Mouse (Mus musculus) fibroblast of lung, adult 2 months (primary cell): ENCODE measurements around the gene Nxt1.

Experiments
- DNase-seq: peaks from one replicate; pipeline ENCODE4 v3.0.0-alpha.2; 2011; ENCODE audit warnings: low read depth

The Nxt1 gene

DNA sequence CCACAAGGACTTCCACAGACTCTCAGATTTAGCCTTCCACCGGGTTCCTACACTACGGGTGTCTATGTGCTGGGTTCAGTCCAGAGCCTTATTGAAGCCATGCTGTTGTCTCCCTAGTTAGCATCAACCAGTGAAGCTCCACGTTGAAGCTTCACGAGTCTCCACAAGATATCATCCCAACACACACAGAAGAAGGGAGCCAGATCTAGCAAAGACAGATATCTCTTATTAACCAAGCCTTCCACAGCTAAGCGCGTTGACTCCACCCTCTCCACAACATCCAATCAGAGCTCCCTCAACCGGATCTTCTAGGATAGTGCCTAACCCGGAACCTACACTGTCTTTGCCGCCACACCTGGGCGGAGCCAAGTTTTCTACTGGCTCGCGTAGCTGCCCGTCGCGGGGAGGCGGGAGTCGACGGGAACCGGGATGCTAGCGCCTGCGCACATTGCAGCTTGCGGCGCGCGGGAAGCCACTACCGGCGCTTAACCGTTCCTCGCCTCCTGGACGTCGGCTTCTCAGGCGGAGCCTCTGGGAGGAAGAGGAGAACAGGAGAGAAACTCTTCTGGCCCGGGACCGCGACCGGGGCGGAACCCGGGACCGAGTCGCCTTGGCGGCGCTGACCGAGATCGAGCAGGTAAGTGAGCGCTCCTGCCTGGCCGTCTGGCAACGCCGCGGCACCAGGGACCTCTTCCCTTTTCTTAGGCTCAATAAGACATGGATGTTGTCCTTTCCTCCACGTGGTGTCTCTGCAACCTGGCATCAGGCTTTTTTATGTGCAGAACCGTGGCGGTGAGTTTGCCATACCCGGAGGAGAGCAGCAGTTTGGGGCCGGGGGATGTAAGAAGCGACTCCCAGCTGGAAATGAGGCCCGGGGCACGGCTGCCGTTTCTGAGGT lies at the start of gene Nxt1:
TSS of gene Nxt1 (plus strand) at position 403 of the 898 bp plus-strand sequence.
- peak; percentile 93 for DNase-seq

DNA sequence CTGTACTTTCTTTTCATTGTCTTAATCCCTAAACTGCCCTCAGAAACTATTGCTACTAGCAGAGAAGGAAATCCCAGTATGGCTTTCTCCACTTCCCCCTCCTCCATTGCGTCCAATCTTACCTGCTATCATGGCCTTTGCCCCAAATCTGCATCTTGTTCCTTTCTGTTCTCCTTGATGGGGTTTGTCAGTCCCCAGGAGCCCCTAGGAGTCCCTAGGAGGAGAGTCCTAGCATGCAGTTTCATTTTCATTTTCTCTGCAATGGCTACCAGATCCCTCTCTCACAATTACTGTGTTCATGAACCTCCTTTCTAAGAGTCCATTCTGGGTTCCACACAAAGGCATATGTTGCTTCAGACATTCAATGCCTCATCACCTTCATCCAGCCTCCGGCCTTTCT lies 49.3 kb upstream of the Nxt1 start:
- DNase-seq, result no peak

DNA sequence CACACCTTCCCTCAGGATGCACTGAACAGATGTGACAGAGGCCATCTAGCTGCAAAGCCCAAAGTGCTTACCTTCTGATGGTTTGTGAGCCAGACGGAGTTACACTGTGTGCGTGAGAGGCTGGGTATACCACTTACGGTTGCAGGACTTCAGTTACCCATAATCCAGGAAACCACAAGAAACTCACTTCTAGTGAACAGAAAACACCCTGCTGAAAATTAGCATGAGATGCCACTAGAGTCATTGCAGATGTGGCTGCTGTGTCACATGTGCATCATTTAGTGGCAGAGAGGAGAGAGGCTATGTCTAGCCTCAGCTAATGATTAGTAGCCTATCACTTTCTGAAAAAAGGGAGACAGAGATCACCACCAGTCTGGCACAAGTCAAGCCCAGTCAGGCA lies 47.9 kb upstream of the Nxt1 start:
- no peak for DNase-seq

DNA sequence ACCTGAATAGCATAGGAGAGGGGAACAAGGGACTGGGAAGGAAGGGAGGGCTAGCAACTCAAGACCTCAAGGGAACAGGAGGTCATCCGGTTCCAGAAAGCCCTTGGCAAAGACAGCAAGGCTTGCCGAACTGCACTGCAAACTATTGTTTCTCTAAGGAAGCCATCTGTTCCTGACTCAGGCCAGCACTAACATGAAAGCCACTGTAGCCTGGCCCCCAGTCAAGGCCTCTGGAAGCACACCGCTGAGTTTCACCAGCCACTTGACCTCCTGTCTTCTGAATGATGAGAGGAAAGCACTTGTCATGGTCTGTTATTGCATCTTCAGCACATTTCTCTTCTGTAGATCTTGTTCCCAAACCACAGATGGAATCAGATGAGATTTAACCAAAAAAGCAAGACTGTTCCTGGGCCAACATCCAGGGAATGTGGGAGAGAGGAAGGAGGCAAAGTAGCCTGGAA lies 45.4 kb upstream of the Nxt1 start:
- DNase-seq, result peak; percentile 70

DNA sequence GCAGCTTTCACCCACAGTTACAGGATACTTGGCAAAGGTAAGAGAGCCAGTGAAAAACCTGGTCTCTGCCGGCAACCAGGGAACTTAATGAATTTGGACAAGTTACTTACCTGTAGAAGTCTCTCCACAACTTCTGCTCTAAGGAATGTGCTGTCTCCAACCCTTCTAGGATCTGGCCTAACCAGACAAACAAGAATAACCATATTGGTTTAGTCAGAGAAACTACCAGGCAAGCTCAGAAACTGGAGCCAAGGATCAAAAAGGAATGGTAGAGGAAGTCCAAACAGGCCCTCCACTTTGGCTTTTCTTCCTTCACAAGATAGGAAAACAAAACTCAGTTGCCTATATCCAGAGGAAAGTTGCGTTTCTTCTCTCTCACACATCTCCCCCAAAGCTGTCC lies 41.4 kb upstream of the Nxt1 start:
- DNase-seq, result no peak

DNA sequence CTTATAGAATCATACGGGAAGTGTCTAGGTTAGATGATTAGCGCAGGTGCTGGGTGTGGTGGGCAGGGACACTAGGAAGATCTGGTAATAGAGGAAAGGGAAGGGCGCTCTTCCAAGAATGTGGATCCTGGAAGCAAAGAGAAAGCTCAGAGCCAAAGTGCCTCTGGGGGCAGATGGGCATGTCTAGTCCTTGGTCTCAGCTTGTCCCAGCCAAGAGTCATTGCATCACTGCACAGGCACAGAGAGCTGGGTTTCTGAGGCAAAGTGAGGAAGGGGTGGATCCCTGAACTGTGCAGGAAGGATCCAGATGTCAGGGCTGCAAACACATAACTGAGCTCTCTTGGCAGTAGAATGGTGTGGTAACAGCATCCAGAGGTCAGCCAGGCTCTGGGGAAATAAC lies 40.8 kb upstream of the Nxt1 start:
- DNase-seq, result no peak

DNA sequence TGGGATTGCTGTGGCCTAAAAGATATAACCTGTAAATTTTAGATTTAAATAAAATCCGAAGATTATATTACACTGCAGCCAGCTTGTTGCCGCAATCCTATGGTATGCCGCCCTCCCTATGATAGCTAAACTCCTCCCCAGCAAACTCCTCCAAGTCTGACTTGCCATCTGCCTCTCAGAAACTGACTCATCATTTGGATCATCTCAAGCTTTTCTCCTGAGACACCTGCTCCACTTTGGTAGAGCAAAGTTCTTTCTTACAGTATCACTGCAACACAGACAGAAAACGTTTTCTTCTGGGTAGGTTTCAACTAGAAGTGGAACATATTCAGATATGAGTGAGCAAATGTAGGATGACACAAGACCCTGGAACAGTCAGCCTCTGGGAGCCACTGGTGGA lies 37.9 kb upstream of the Nxt1 start:
- no peak for DNase-seq

DNA sequence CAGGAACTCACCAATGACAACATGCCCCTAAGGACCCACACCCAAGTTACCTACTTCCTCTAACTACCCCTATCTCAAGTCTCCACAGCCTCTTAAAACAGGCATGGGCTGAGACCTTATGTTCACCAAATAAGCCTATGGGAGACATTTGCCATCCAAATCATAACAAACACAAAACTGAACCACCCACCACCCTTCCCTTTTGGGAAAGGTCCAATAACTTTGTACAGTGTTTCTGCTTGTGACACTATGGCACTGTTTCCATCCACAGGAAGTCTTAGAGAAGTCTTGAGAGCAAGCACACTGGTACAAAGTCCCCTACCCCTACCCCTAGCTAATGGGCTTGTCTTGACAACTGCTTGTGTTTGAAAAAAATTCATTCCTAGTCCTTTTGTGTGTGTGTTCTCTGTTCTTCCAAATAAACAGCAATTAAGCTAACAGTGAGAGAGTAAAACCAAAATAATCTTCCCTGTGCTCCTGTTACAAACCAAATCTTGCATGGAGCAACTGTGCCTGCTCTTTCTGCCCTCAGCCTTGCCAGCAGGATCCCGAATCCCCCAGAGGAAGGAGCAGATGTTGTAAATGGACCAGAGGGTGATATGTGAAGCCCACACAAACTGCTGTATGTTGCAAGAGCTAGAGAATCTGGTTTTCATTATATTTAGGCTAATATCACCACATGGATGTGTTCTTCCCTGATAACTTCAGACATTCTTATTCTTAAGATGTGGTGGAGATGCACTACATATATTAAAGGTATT lies 29.6 kb upstream of the Nxt1 start:
- no peak for DNase-seq

DNA sequence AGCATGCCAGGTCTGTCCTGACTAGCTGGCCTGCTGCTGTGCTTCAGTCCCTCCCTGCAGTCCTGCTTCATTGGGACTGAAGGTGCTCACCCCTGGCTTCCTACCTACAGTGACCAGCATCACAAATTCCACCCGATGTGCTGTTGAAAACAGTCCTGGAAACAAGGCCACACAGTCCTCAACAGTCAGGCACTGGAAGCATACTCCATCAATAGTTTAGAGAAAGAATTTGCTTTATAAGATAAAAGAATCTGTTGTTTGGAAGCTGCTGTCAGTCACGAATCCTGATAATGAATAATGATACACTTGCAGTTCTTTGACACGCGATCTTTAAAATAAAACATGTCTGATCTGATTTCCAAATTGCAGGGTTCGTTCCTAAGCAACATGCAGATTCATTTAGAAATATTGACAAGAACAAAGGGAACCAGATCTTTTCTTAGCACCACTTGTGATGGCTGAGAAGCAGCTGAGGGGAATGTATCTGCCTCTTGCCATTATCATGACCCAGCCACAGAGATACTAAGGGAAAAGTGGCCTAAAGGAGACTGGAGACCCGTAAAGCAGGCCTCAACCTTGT lies 27.9 kb upstream of the Nxt1 start:
- DNase-seq, result no peak

DNA sequence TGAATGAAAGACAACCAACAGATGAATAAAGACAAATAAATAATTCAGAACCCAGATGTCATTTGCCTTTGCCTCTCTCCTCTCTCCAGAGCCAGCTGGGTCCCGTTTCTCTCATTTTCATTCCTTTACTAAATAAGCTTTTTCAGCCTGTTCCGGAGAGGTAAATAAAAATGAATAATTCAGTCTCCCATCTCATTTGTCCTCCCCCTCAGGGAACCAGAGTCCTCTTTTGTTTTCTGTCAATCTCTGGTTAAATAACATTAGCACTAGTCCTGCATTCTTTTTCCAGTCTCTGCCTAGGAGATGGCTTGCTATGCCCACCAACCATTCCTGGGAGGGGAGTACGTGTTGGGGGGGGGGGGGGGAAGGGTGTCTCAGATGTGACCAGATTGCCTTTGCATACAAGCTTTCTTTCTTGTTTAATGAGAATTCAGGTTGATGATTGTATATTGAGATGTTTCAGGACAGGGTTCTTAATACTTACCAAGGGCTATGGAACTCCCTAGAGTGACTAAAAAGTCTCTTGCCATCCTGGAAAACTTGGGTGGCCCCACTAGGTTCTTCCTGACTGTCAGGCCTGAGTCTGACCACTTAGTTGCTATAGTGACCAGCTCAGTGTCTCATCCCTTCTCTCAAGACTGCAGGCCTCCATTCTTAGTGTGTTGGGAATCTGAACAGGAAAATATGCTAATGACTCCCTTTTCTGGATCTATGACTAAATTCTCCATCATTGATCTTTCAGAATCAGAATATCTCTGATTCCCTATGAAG lies 21.6 kb upstream of the Nxt1 start:
- DNase-seq, result no peak

DNA sequence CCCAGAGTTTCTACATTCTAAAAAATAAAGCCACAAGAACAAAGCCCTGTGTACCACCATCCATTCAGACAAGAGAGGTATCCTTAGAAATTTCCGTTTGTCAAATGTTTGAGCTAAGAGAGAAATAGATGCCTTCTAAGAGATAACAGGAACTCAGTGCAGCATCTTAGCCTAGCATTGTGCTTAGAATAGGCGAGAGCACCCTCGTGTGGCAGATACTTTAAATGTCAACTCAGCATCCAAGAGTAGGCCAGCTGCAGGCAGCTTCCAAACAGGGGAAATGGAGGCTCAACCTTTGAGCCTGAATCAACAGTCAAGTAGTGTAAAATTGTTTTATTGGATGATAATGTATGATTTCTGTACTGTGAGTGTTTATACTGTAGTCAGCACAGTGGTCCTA lies 17.4 kb upstream of the Nxt1 start:
- peak; percentile 40 for DNase-seq

DNA sequence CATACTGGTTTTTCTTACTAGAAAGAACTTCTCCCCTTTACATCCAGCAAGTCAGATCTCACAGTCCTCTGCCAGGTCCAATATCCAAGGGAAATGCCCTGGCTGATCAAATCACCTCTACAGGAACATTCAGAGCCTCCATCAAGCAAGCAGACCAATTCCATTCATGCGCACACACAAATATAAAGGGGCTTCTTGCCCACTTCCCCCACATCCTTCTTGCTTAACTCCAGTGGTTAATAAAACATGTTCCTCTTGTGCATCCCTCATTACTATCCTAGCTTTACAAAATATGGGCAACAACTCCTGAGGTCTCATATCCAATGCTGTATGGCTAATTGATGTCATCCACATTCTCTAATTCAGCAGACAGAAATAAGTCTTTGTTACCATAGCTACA lies 8.9 kb upstream of the Nxt1 start:
- no peak for DNase-seq

DNA sequence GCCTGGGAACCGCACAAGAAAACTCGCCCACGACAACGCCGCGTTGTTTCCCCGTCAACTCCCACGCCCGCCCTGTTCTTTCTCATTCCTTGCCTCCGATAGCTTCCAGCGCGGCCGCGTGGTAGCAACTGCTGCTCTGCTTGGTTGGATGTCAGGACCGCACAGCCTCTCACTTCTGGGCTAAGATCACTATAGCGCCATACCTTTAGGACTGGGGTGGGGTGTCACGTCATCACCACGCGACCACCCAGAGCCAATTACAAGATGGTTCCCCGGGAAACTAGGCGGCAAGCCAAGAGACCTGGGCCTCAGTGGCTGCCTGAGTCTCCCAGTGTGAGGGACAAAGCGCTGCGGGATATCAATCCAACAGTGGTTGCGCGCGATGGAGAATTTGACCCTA lies 5.4 kb downstream of the Nxt1 start:
- DNase-seq, result no peak

DNA sequence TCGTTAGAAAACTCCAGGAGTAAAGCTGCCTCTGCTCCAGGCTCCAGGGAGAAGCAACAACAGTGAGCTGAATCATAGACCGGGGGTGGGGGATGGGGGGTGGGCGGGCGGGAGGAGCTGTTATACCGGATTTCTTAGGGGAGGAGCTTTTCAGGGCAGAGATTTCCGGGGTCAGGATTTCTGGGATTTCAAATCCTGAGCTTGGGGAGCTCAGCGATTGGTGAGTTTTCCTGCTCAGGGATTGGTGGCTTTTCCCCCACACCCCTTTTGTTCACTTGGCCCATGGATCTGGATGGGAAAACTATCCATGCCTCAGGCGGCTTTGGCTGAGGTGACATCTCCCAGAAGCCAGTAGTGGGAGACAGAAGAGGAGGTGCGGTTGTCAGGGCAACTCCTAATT lies 6.9 kb downstream of the Nxt1 start:
- DNase-seq, result peak; percentile 69

DNA sequence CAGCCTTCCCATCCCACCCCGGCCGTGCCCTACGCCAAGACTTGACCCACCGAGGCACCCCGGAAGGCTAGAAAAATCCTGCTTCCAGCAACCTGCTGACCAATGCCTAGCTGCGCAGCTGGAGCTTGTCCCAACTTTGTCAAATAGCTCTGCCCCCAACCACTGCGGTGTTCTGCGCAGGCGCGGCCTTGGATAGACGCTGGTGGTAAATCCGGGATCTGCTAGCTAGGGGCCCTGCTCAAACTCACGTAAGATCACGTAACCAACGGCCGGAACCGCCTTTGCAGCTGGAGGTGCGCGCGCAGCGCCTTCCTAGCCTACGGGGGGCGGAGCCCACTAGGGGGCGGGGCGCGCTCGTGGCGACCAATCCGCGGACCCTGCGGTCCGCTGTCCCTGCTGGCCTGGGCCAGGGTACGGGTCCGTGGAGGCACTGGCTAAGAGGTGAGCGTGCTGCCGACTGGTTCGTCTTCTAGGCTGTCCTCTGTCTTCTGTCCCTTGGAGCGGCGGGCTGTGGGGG lies 8.4 kb downstream of the Nxt1 start, which contains the start of gene Gzf1:
TSS of gene Gzf1 (plus strand) at position 249 of the 517 bp plus-strand sequence.
- peak; percentile 95 for DNase-seq

DNA sequence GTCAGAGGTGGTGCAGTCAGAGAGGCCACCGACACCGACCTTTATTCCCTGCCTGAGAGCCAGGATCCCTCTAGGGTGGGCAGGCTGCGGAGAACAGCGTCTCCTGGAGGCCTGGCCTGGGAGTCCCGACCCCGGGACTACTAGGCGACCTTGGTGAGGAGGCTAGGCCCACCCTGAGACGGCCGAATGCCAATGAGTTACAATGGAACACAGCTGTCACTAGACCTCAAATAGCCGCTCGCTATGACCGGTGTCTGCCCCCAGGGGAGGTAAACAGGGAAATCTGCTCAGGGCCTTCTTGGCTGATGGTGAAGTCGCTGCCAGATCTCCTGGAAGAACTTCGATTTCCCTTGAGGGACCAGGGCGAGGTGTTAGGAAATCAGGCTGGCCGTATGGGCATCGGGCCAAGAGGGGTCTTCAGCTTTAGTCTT lies 9.1 kb downstream of the Nxt1 start:
- DNase-seq, result peak; percentile 7

DNA sequence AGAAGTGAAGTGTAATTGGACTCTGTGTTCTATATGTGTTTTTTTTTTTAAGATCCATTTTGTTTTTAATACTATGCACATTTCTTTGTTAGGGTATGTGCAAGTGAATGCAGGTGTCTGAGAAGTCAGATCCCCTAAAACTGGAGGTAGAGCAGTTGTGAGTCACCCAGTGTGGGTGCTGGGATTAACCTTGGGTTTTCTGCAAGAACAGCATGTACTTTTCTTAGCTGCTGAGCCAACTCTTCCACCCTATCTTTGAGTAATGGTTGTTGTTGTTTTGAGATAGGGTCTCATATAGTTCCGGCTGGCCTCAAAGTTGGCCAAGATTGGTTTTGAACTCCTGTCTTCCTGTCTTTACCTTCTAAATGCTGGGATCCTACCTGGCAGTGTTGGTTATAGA lies 10.6 kb downstream of the Nxt1 start:
- no peak for DNase-seq

DNA sequence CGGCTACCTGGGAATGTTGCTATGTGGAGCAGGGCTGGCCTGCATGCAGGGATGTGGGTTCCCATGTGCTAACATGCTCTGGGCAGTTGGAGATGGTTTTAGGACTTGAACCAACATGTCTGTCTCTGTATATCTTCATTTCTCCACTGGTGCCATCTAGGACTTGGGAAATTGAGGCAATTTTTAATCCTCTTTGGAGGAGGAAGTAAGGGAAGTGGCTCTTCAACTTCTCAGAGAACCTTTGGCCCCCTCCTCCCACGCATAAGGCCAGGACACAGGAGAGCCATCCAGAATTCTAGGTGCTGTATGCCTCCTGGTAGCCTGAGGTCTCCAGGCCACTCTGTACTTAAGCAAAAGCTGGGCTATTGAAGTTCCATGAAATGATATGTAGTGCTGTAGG lies 12.6 kb downstream of the Nxt1 start:
- DNase-seq, result no peak

DNA sequence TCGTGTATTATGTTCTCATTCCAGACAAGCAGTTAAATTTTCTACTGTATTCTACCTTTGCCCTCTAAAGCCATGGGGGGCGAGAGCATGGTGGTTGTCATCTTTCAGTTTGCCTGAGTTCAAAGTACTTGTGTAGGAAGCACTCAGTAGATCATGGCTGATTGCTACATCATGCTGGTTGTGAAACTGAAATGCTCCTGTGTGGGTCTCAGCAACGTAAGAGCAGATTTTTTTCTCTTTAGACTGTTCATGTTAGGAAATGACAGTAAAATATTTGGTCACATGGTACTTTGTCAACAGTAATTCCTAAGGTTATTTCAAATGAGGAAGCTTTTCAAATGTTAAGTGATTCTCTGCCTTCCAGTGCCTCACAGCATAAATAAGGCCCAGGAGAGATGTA lies 13.3 kb downstream of the Nxt1 start:
- no peak for DNase-seq

DNA sequence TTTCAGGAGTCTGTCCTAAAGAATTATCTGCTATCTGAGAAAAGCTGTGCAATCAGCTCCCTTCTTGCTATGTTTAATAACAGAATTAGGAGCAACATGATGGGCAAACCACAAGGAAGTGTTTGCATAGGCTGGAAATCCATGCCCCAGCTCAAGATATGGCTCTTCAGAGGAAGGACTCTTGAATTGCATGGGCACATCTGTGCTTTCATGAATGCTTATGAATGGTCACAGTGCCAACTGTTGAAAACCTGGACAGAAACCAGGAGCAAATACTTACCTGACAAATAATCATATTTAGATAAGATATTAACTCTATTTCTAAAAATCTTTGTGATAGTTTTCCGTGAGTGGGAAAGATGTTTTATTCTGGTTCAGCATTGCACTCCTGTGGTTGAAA lies 14.5 kb downstream of the Nxt1 start:
- DNase-seq, result no peak

DNA sequence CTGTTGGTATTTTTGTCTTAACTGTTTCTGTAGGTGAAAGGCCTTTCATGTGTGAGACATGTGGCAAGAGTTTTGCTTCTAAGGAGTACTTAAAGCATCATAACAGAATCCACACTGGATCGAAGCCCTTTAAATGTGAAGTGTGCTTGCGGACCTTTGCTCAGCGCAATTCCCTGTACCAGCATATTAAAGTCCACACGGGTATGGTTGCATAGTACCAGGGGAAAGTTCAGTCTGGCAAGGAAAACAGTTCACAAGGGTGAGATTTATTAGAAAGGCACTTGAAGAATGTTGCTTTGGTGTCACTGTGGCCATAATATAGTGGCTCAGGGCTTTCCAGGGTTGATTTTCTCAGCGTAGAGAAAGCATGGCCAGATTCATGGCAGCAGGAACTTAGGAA lies 15.6 kb downstream of the Nxt1 start:
- no peak for DNase-seq
